Mouse (Mus musculus) spleen, postnatal 4 days (tissue): ENCODE measurements around the gene Steap4.
"Not testable (repeated sequence)": the region's sequence is repeated elsewhere in the genome, so short reads cannot be mapped to it uniquely, and the experiment has no call there.

ENCODE experiments used
- DNase-seq, 2 experiments: peaks; one replicate each; pipeline ENCODE4 v3.0.0; 2022; ENCODE audit warnings: low spot score in 2 of 2

Steap4 gene

DNA sequence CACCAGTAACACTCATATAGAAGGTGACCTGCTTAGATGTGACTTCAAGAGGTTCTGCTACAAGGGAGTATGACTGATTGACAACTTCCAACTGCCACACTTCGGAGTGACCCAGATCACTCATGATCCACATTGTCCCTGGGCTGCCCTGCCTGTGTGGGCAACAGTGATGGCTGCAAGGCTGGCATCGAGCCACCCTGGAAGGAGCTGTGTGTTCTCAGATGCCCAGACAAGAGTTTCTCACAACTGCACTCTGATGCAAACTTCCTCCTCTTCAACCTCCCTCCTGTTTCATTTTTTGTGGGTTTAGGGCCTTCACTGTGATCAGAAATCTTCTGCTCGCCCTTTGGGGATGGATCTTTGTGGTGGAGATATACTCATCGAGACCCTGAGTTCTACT lies 28.2 kb downstream of the Steap4 start:
- DNase-seq = no peak

DNA sequence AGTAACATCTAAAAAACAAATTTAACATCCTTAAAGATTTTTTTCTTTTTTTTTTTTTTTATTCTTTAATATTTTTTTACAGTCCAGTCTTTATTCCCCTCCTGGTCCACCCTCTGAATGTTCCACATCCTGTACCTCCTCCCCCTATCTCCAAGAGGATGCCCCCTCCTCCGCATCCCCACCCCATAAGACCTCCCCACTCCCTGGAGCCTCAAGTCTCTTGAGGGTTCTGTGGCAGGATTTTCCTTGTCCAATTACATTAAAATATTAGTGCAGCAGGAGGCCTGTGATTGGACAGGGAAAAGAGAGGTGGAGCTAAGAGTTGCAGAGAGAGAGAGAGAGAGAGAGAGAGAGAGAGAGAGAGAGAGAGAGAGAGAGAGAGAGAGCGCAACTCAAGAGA lies 31.4 kb downstream of the Steap4 start:
- DNase-seq = not testable (repeated sequence)

DNA sequence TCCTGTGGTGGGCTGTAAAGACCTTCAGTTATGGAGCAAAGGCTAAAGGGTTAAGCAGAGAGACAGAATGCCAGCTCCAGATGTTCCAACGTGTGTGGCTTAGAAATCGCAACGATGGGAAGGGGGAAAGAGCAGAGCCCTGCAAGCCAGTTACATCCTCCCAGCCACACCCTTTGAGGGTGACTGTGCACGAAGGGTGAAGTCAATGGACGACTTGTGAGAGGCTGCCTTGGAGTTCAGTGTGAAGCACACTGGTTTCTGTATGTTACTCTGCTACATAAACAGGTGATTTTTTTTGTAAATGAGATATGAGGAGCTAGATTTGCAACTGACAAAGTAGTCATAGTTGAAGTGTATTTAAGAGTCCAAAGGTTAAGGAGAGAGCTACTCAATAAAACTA lies 33.5 kb downstream of the Steap4 start:
- DNase-seq = no peak

DNA sequence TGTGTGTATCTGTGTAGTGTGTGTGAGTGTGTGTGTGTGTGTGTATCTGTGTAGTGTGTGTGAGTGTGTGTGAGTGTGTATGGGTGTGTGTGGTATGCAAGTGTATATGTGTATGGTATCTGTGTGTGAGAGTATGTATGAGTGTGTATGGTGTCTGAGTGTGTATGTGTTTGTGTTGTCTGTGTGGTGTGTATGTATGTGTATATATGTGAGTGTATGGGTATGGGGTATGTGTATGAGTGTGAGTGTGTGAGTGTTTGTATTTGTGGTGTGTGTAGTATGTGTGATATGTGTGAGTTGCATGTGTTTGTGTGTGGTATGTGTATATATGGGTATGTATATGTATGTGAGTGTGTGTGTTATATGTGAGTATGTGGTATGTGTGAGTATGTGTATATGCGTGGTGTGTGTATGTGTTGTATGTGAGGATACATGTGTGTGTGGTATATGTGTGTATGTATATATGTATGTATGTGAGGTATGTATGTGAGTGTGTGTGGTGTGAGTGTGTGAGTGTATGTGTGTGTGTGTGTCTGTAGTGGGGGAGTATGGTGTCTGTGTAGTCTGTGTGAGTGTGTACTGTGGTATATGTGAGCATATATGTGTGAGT lies 35.1 kb downstream of the Steap4 start:
- no peak for DNase-seq

DNA sequence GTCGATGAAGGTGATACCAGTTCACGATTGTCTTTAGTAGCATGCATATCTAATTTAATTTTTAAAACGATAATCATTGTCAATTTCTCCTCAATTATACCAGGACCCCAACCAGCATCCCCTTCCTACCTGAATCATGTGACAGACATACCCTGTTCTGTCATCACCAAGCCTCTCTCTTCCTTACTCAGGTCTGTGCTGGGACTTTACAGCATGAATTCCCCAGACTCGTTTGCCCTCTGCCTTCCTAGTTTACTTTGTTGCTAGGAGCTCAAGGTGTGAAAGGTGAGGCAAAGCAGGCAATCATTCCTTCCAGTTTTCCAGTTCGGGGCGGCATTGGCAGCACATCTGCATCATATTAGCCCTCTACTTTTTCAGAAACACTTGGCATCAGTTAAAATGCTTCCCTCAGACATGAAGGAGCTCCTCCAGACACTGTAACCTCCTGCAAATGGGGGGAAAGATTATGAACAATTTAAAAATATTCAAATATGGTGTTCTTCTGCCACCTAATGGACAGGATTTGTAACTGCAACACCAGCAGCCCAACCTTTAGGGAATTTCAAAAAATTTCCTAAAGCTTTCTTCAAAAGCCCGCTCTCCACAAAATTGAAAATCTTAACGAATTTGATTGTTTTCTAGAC lies 36.3 kb downstream of the Steap4 start:
- DNase-seq = no peak

DNA sequence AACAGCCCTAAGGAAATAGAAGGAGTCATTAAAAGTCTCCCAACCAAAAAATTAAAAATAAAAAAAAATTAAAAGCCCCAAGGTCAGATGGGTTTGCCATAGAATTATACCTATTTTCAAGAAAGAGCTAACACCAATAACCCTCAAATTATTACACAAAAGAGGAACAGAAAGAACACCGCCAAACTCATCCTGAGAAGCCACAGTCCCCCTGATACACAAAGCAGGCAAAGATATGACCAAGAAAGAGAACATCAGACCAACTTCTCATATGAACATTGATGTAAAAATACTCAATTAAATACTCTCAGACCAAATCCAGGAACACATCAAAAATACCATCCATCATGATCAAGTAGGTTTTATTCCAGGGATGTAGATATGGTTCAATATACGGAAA lies 36.8 kb downstream of the Steap4 start:
- DNase-seq = no peak

DNA sequence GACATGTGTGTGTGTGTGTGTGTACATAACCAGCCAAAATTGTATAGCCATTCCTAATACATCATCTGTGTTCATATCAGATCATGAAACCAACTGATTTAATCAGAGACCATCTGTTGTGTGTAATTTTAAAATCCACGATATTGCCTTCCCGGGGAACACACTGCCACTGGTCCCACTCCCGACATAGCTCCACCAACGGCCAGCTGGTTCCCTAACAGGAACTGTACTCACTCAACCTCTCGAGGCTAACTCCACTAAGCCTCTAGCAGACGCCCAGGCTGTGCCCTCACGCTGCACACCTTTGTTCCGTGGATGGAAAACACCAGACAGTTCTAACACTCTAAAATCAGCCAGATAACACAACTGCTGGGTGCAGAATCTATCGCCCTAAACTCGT lies 40.2 kb downstream of the Steap4 start:
- DNase-seq = no peak

DNA sequence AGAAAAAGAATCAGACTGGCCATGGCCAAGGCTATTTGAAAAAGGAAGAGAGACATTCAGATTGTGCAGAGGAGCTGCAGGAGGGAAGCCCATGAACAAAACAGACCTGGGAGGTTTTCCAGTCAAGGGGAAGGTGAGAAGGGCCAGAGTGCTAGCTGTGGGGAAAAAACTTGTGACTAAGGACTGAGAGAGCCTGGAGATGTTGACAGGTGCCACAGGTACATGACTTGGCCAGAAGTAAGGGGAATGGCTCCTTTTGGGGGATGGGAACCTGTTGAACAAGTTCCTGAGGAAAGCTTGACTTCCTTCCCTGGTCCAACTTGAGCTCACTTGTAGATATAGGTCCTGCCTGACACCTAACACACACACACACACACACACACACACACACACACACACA lies 42.6 kb downstream of the Steap4 start:
- no peak for DNase-seq

DNA sequence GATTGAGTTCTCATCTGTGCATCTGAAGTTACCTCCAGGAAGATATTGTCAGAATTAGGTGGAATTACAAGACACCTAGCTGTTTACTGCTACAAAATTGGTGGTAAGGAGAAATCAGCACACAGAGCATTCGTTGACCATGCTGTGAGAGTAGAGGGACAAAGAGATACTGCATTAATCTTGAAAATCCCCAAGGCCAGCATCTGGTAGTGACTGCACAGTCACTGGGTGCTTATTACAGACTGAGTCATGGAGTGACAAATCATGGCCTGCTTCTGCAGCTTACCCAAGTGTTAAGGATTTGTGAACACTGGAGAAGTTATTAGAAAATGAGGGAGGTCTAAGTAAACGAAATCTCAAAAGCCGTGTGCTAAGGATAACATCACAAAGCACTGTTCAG lies 53.0 kb downstream of the Steap4 start:
- no peak for DNase-seq
